Mouse (Mus musculus): ENCODE results near the gene Itpr3.

GRCm38 (mm10) chr17:27073126-27073525 is 16.0 kb downstream of the Itpr3 start:
- no peak for TF ChIP-seq POLR2A (IDR thresholded peaks at IDR 0.05; ENCODE audit: borderline replicate concordance, control insufficient read depth, low read depth, low read length)
- no peak for TF ChIP-seq CTCF (IDR thresholded peaks at IDR 0.05; ENCODE audit: control insufficient read depth, insufficient read depth, low read length)

Measured in bone marrow, adult 2 months (tissue).